Mouse (Mus musculus) myocyte (in vitro differentiated cells): ENCODE data around the gene 2010003K11Rik. TPM values are rescaled to one million over a fixed set of nuclear protein-coding genes. Genes with fewer than 3 reads are reported as not detected.

ENCODE experiments used
- H3K27me3 ChIP-seq: one replicate; pipeline ENCODE4 v1.6.1; 2011; ENCODE audit not compliant: control insufficient read depth, insufficient read depth, insufficient read length
- H3K36me3 ChIP-seq: one replicate; pipeline ENCODE4 v1.6.1; 2011; ENCODE audit not compliant: control insufficient read depth, insufficient read depth
- H3K4me2 ChIP-seq: one replicate; pipeline ENCODE4 v1.6.1; 2011; ENCODE audit warnings: low read depth, control low read depth
- H3K4me3 ChIP-seq: one replicate; pipeline ENCODE4 v1.5.1; 2011; ENCODE audit warnings: mild to moderate bottlenecking, control low read depth, moderate library complexity
- H3K79me2 ChIP-seq: one replicate; pipeline ENCODE4 v1.6.1; 2011; ENCODE audit not compliant: control insufficient read depth, insufficient read depth
- H3ac ChIP-seq: one replicate; pipeline ENCODE4 v1.6.1; 2011; ENCODE audit not compliant: control insufficient read depth, insufficient read length
- CEBPB ChIP-seq: IDR thresholded peaks from 2 replicates; pipeline ENCODE4 v1.6.1; 2011; ENCODE audit warnings: mild to moderate bottlenecking, moderate library complexity; ENCODE audit not compliant: poor library complexity, insufficient read depth, severe bottlenecking
- E2F4 ChIP-seq: IDR thresholded peaks from one replicate; pipeline ENCODE4 v1.6.1; 2011; ENCODE audit warnings: mild to moderate bottlenecking, control low read depth, moderate library complexity; ENCODE audit not compliant: insufficient read depth
- MAX ChIP-seq: IDR thresholded peaks from one replicate; pipeline ENCODE4 v1.6.1; 2011; ENCODE audit warnings: low read depth, mild to moderate bottlenecking, control low read depth
- MYOD1 ChIP-seq, 3 experiments: IDR thresholded peaks; one replicate each; pipeline ENCODE4 v1.6.1; 2011; ENCODE audit warnings: control low read depth in 2 of 3, low read depth in 2 of 3, mild to moderate bottlenecking in 2 of 3, moderate library complexity in 1 of 3; ENCODE audit not compliant: insufficient read length in 2 of 3, control insufficient read depth in 1 of 3
- MYOG ChIP-seq, 3 experiments: IDR thresholded peaks; one replicate each; pipeline ENCODE4 v1.6.1; 2011; ENCODE audit warnings: control low read depth in 2 of 3, low read depth in 2 of 3, mild to moderate bottlenecking in 2 of 3; ENCODE audit not compliant: insufficient read length in 2 of 3, control insufficient read depth in 1 of 3, insufficient read depth in 1 of 3
- POLR2A ChIP-seq: IDR thresholded peaks from one replicate; pipeline ENCODE4 v1.6.1; 2011; ENCODE audit warnings: low read depth, mild to moderate bottlenecking, control low read depth, moderate library complexity; ENCODE audit not compliant: insufficient read length
- POLR2AphosphoS2 ChIP-seq: IDR thresholded peaks from one replicate; pipeline ENCODE4 v1.6.1; 2011; ENCODE audit warnings: low read depth, control low read depth; ENCODE audit not compliant: insufficient read length
- REST ChIP-seq: IDR thresholded peaks from one replicate; pipeline ENCODE4 v1.6.1; 2011; ENCODE audit warnings: mild to moderate bottlenecking, control low read depth, moderate library complexity; ENCODE audit not compliant: insufficient read depth, insufficient read length
- SRF ChIP-seq: IDR thresholded peaks from one replicate; pipeline ENCODE4 v1.6.1; 2011; ENCODE audit warnings: low read depth; ENCODE audit not compliant: control insufficient read depth, insufficient read length
- TCF12 ChIP-seq: IDR thresholded peaks from one replicate; pipeline ENCODE4 v1.6.1; 2011; ENCODE audit warnings: mild to moderate bottlenecking, control low read depth; ENCODE audit not compliant: poor library complexity, insufficient read depth, severe bottlenecking
- TCF3 ChIP-seq: IDR thresholded peaks from one replicate; pipeline ENCODE4 v1.6.1; 2011; ENCODE audit warnings: low read depth, control low read depth; ENCODE audit not compliant: insufficient read length
- USF1 ChIP-seq: IDR thresholded peaks from one replicate; pipeline ENCODE4 v1.6.1; 2011; ENCODE audit warnings: low read depth, mild to moderate bottlenecking, control low read depth, moderate library complexity
- polyA plus RNA-seq: library from polyadenylated mRNA; unstranded; fragments of >200 nt; fragmentation: generic; extraction: Trizol; gene quantifications from one replicate; pipeline ENCODE4 v1.2.1, GENCODE M21; 2012; ENCODE audit warnings: missing spikeins

2010003K11Rik gene
- 0.05 TPM for polyA plus RNA-seq

GRCm38 (mm10) chr19:4498062-4498933 is at the start of gene 2010003K11Rik:
Gene 2010003K11Rik, minus strand, starts transcription at chr19:4498583.
- Histone ChIP-seq H3K4me3 (no peak within 1 kb of the TSS), H3K4me2 (peak within 1 kb of the TSS; percentile 44), H3K27me3 (no peaks in the 10 kb centered on the region), H3K36me3 (no peaks in the 10 kb centered on the region), H3K79me2 (no peaks in the 10 kb centered on the region), H3ac (no peak within 1 kb of the TSS)
- no peak for TF ChIP-seq POLR2AphosphoS2
- TF ChIP-seq POLR2A = no peak
- peak in 2 of 3 experiments; percentile 60 to 72 for TF ChIP-seq MYOD1 (IDR thresholded peaks at IDR 0.05; ENCODE audit: control insufficient read depth in 1 of 3, insufficient read length in 2 of 3, low read depth in 2 of 3)
- no peak for TF ChIP-seq E2F4
- TF ChIP-seq MYOG (IDR thresholded peaks at IDR 0.05; ENCODE audit: control insufficient read depth in 1 of 3, insufficient read depth in 1 of 3, insufficient read length in 2 of 3, low read depth in 2 of 3) = peak in 2 of 3 experiments; percentile 56 to 82

DNA sequence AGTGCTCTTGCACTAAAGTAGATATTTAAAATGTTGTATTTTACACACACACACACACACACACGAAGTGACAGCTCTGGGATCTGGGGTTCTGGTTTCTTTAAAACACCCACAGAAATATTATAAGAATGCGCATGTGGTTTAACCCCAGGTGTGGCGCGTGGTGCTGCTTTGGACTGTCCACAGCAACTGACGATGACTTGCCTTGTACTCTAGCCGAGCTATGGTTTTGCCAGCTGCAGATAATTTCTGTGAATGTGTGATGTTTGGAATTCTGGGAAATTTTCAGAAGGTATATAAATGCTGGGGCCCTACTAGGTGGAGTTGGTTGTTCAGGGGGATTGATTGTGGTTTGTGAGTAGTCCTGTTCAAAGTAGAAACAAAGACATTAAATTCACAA is 49.4 kb upstream of the 2010003K11Rik start:
- H3K4me3 ChIP-seq = no peak overlapping the region
- H3K4me2 ChIP-seq = peak overlapping the region; percentile 27
- TF ChIP-seq TCF12 (peak; percentile 70), CEBPB (no peak), MAX (no peak), REST (no peak), POLR2A (no peak), POLR2AphosphoS2 (no peak), SRF (no peak), MYOG (IDR thresholded peaks at IDR 0.05; ENCODE audit: control insufficient read depth in 1 of 3, insufficient read depth in 1 of 3, insufficient read length in 2 of 3, low read depth in 2 of 3) (peak; percentile 69 to 93 (median 71)), TCF3 (peak; percentile 72), MYOD1 (IDR thresholded peaks at IDR 0.05; ENCODE audit: control insufficient read depth in 1 of 3, insufficient read length in 2 of 3, low read depth in 2 of 3) (peak; percentile 6 to 88 (median 81)), E2F4 (no peak), USF1 (no peak)
- H3K27me3 ChIP-seq = no peaks in the 10 kb centered on the region
- H3K36me3 ChIP-seq = no peaks in the 10 kb centered on the region
- H3K79me2 ChIP-seq = no peaks in the 10 kb centered on the region
- H3ac ChIP-seq = no peak overlapping the region

- no peak overlapping the region for H3ac ChIP-seq
- no peaks in the 10 kb centered on the region for H3K79me2 ChIP-seq
- no peak overlapping the region for H3K4me3 ChIP-seq
- no peak overlapping the region for H3K4me2 ChIP-seq
- no peak for TF ChIP-seq TCF3
- no peaks in the 10 kb centered on the region for H3K27me3 ChIP-seq
- H3K36me3 ChIP-seq = no peaks in the 10 kb centered on the region
Measured at GRCm38 (mm10) chr19:4545841-4546240, 47.5 kb upstream of the 2010003K11Rik start.

- no peak overlapping the region for H3ac ChIP-seq
- no peak overlapping the region for H3K4me2 ChIP-seq
- no peak for TF ChIP-seq POLR2AphosphoS2
- no peak for TF ChIP-seq E2F4
- TF ChIP-seq TCF3 = no peak
- TF ChIP-seq CEBPB = no peak
- no peak for TF ChIP-seq SRF
- TF ChIP-seq TCF12 = no peak
- TF ChIP-seq REST = no peak
- no peak for TF ChIP-seq MYOD1 (IDR thresholded peaks at IDR 0.05; ENCODE audit: control insufficient read depth in 1 of 3, insufficient read length in 2 of 3, low read depth in 2 of 3)
- no peak for TF ChIP-seq POLR2A
- no peak for TF ChIP-seq MYOG (IDR thresholded peaks at IDR 0.05; ENCODE audit: control insufficient read depth in 1 of 3, insufficient read depth in 1 of 3, insufficient read length in 2 of 3, low read depth in 2 of 3)
- no peak for TF ChIP-seq MAX
- no peak for TF ChIP-seq USF1
- no peaks in the 10 kb centered on the region for H3K79me2 ChIP-seq
- no peak overlapping the region for H3K4me3 ChIP-seq
- H3K36me3 ChIP-seq = no peaks in the 10 kb centered on the region
- no peaks in the 10 kb centered on the region for H3K27me3 ChIP-seq
Measured at GRCm38 (mm10) chr19:4545091-4545490, 46.7 kb upstream of the 2010003K11Rik start.

- Histone ChIP-seq H3K36me3 (no peaks in the 10 kb centered on the region), H3K4me2 (no peak overlapping the region), H3ac (no peak overlapping the region), H3K79me2 (no peaks in the 10 kb centered on the region), H3K27me3 (no peaks in the 10 kb centered on the region), H3K4me3 (no peak overlapping the region)
- TF ChIP-seq MYOG (IDR thresholded peaks at IDR 0.05; ENCODE audit: control insufficient read depth in 1 of 3, insufficient read depth in 1 of 3, insufficient read length in 2 of 3, low read depth in 2 of 3) (no peak), USF1 (no peak), REST (no peak), CEBPB (no peak), TCF3 (no peak), MYOD1 (IDR thresholded peaks at IDR 0.05; ENCODE audit: control insufficient read depth in 1 of 3, insufficient read length in 2 of 3, low read depth in 2 of 3) (no peak), MAX (no peak), TCF12 (no peak), E2F4 (no peak), POLR2A (no peak), SRF (no peak), POLR2AphosphoS2 (no peak)
Measured at GRCm38 (mm10) chr19:4542081-4542480, 43.7 kb upstream of the 2010003K11Rik start.
